Mouse (Mus musculus): ENCODE results near the gene Hnrnpa1.
A peak's percentile ranks its signal among the peaks of the same experiment; 100 is the strongest.

Hnrnpa1 gene

GRCm38 (mm10) chr15:103240160-103241028 lies at the start of gene Hnrnpa1:
Hnrnpa1 (plus strand) TSS chr15:103240432.
- peak; percentile 99 for DNase-seq (ENCODE audit: low spot score)

- DNase-seq (ENCODE audit: low spot score), result peak; percentile 67
Measured at GRCm38 (mm10) chr15:103190531-103191462, 49.4 kb upstream of the Hnrnpa1 start.

- DNase-seq (ENCODE audit: low spot score), result no peak
Measured at GRCm38 (mm10) chr15:103193606-103194005, 46.6 kb upstream of the Hnrnpa1 start.

- DNase-seq (ENCODE audit: low spot score), result no peak
Measured at GRCm38 (mm10) chr15:103196835-103197234, 43.4 kb upstream of the Hnrnpa1 start.

- DNase-seq (ENCODE audit: low spot score), result no peak
Measured at GRCm38 (mm10) chr15:103197785-103198184, 42.4 kb upstream of the Hnrnpa1 start.

GRCm38 (mm10) chr15:103202088-103202793 lies 38.0 kb upstream of the Hnrnpa1 start:
- no peak for DNase-seq (ENCODE audit: low spot score)

- DNase-seq (ENCODE audit: low spot score), result no peak
Measured at GRCm38 (mm10) chr15:103205156-103205555, 35.1 kb upstream of the Hnrnpa1 start.

GRCm38 (mm10) chr15:103214149-103214548 lies 26.1 kb upstream of the Hnrnpa1 start:
- no peak for DNase-seq (ENCODE audit: low spot score)

- DNase-seq (ENCODE audit: low spot score), result peak; percentile 97
Measured at GRCm38 (mm10) chr15:103214971-103215907, 25.0 kb upstream of the Hnrnpa1 start.

- DNase-seq (ENCODE audit: low spot score), result no peak
Measured at GRCm38 (mm10) chr15:103216052-103216451, 24.2 kb upstream of the Hnrnpa1 start.

GRCm38 (mm10) chr15:103220785-103221184 lies 19.4 kb upstream of the Hnrnpa1 start:
- no peak for DNase-seq (ENCODE audit: low spot score)

GRCm38 (mm10) chr15:103221386-103221785 lies 18.8 kb upstream of the Hnrnpa1 start:
- no peak for DNase-seq (ENCODE audit: low spot score)

GRCm38 (mm10) chr15:103224161-103224560 lies 16.1 kb upstream of the Hnrnpa1 start:
- no peak for DNase-seq (ENCODE audit: low spot score)

- no peak for DNase-seq (ENCODE audit: low spot score)
Measured at GRCm38 (mm10) chr15:103227022-103227421, 13.2 kb upstream of the Hnrnpa1 start.

GRCm38 (mm10) chr15:103227572-103227971 lies 12.7 kb upstream of the Hnrnpa1 start:
- no peak for DNase-seq (ENCODE audit: low spot score)

GRCm38 (mm10) chr15:103228904-103229303 lies 11.3 kb upstream of the Hnrnpa1 start:
- no peak for DNase-seq (ENCODE audit: low spot score)

- no peak for DNase-seq (ENCODE audit: low spot score)
Measured at GRCm38 (mm10) chr15:103233119-103233518, 7.1 kb upstream of the Hnrnpa1 start.

- DNase-seq (ENCODE audit: low spot score), result no peak
Measured at GRCm38 (mm10) chr15:103237295-103237694, 2.9 kb upstream of the Hnrnpa1 start.

GRCm38 (mm10) chr15:103239130-103239684 lies 1.0 kb upstream of the Hnrnpa1 start:
- peak; percentile 97 for DNase-seq (ENCODE audit: low spot score)

GRCm38 (mm10) chr15:103239685-103240159 lies 510 bp upstream of the Hnrnpa1 start, which contains the start of gene Cbx5:
Cbx5 (minus strand) TSS chr15:103239816.
- DNase-seq (ENCODE audit: low spot score), result peak; percentile 97
